Mouse (Mus musculus) CH12.LX (cell line): ENCODE measurements at regions not wholly inside any gene's neighbourhood (a gene's known extent, or its start where the extent isn't known, plus 50 kb on each side); places are given as distances from the start of the nearest gene placed in this dataset.

Experiments used
- DNase-seq: peaks from one replicate; pipeline ENCODE4 v3.0.0-alpha.2; 2013; ENCODE audit errors: extremely low read depth
- H3K27ac ChIP-seq: 2 replicates; pipeline ENCODE4 v1.5.1; 2012; ENCODE audit warnings: low read depth, mild to moderate bottlenecking, control low read depth, moderate library complexity; ENCODE audit not compliant: insufficient read depth
- H3K27me3 ChIP-seq: replicated peaks from 2 replicates; pipeline ENCODE3; 2012; ENCODE audit warnings: inconsistent platforms
- H3K36me3 ChIP-seq, 2 experiments: replicated peaks in 1 of 2; 2 replicates each; pipeline versions ENCODE3 to v1.6.1; 2012; ENCODE audit warnings: inconsistent platforms in 1 of 2, low read length in 1 of 2, mild to moderate bottlenecking in 1 of 2, mixed read lengths in 1 of 2, moderate library complexity in 1 of 2; ENCODE audit not compliant: control insufficient read depth in 1 of 2, insufficient read depth in 1 of 2
- H3K4me1 ChIP-seq, 2 experiments: 2 replicates each; pipeline ENCODE4 v1.6.1; 2012; ENCODE audit warnings: inconsistent platforms in 1 of 2, moderate library complexity in 1 of 2; ENCODE audit not compliant: insufficient read depth in 2 of 2, control insufficient read depth in 1 of 2
- H3K4me2 ChIP-seq: 2 replicates; pipeline ENCODE4 v1.6.1; 2012; ENCODE audit warnings: low read depth, mild to moderate bottlenecking, control low read depth; ENCODE audit not compliant: poor library complexity, insufficient read depth, severe bottlenecking
- H3K4me3 ChIP-seq, 3 experiments: fragments of 150-350 bp in 1 of 3; sonication (generic) in 1 of 3; replicated peaks in 1 of 3; 2 replicates each; pipeline versions ENCODE3 to v1.5.1; 2011 to 2012; ENCODE audit warnings: low read depth in 2 of 3, low read length in 2 of 3, mild to moderate bottlenecking in 2 of 3, moderate library complexity in 2 of 3, control low read depth in 1 of 3, improper control_type of control experiment in 1 of 3, inconsistent platforms in 1 of 3, mixed read lengths in 1 of 3; ENCODE audit not compliant: poor library complexity in 1 of 3
- H3K79me2 ChIP-seq: replicated peaks from 2 replicates; pipeline ENCODE4 v1.6.1; 2012; ENCODE audit warnings: mild to moderate bottlenecking, moderate library complexity; ENCODE audit not compliant: control insufficient read depth, poor library complexity, insufficient read depth, severe bottlenecking; ENCODE audit errors: extremely low read depth
- H3K9ac ChIP-seq: 2 replicates; pipeline ENCODE4 v1.6.1; 2012; ENCODE audit warnings: low read depth, mild to moderate bottlenecking, control low read depth, moderate library complexity; ENCODE audit not compliant: insufficient read depth
- H3K9me3 ChIP-seq: replicated peaks from 2 replicates; pipeline ENCODE3; 2012; ENCODE audit warnings: low read length, inconsistent platforms, mixed read lengths
- E2F4 ChIP-seq: IDR thresholded peaks from 2 replicates; pipeline ENCODE4 v1.6.1; 2011; ENCODE audit warnings: low read depth, low read length, improper control_type of control experiment; ENCODE audit not compliant: insufficient replicate concordance
- ELF1 ChIP-seq: IDR thresholded peaks from 2 replicates; pipeline ENCODE4 v1.6.1; 2014; ENCODE audit warnings: low read depth, mild to moderate bottlenecking, inconsistent platforms, low read length, improper control_type of control experiment
- EP300 ChIP-seq: IDR thresholded peaks from 2 replicates; pipeline ENCODE4 v1.6.1; 2011; ENCODE audit warnings: low read length, improper control_type of control experiment
- ETS1 ChIP-seq: conservative IDR thresholded peaks from 2 replicates; pipeline ENCODE4 v1.6.1; 2012; ENCODE audit warnings: low read depth, mild to moderate bottlenecking, inconsistent platforms, low read length, improper control_type of control experiment, moderate library complexity
- GABPA ChIP-seq: IDR thresholded peaks from 2 replicates; pipeline ENCODE4 v1.6.1; 2012; ENCODE audit warnings: low read depth, low read length, improper control_type of control experiment, inconsistent platforms; ENCODE audit not compliant: insufficient replicate concordance
- KAT2A ChIP-seq: IDR thresholded peaks from 2 replicates; pipeline ENCODE4 v1.6.1; 2012; ENCODE audit warnings: low read length, improper control_type of control experiment, inconsistent platforms; ENCODE audit not compliant: insufficient replicate concordance
- NELFE ChIP-seq: IDR thresholded peaks from 2 replicates; pipeline ENCODE4 v1.6.1; 2011; ENCODE audit warnings: low read depth, low read length, improper control_type of control experiment
- POLR2A ChIP-seq: IDR thresholded peaks from 2 replicates; pipeline ENCODE4 v1.6.1; 2011; ENCODE audit warnings: low read depth, mild to moderate bottlenecking, improper control_type of control experiment, low read length
- POLR2AphosphoS2 ChIP-seq: IDR thresholded peaks from 2 replicates; pipeline ENCODE4 v1.6.1; 2011; ENCODE audit warnings: low read depth, low read length, improper control_type of control experiment
- TBP ChIP-seq: conservative IDR thresholded peaks from 2 replicates; pipeline ENCODE4 v1.6.1; 2011; ENCODE audit warnings: low read depth, low read length, improper control_type of control experiment
- TCF12 ChIP-seq: IDR thresholded peaks from 2 replicates; pipeline ENCODE4 v1.6.1; 2014; ENCODE audit warnings: low read depth, mild to moderate bottlenecking, inconsistent platforms, low read length, improper control_type of control experiment
- UBTF ChIP-seq: IDR thresholded peaks from 2 replicates; pipeline ENCODE4 v1.6.1; 2012; ENCODE audit warnings: low read depth, mild to moderate bottlenecking, inconsistent platforms, low read length, improper control_type of control experiment, moderate library complexity
- USF1 ChIP-seq: IDR thresholded peaks from 2 replicates; pipeline ENCODE4 v1.6.1; 2014; ENCODE audit warnings: low read depth, mild to moderate bottlenecking, inconsistent platforms, low read length, improper control_type of control experiment
- USF2 ChIP-seq: conservative IDR thresholded peaks from 2 replicates; pipeline ENCODE4 v1.6.1; 2011; ENCODE audit warnings: low read depth, low read length, improper control_type of control experiment
- ZNF384 ChIP-seq: IDR thresholded peaks from 2 replicates; pipeline ENCODE4 v1.6.1; 2012; ENCODE audit warnings: low read depth, low read length, improper control_type of control experiment, inconsistent platforms
- dilution Hi-C: fragments of 300-500 bp; cut with MboI; formaldehyde crosslinking; loops from 2 replicates; pipeline ENCODE4 v1.14.3; 2020; ENCODE audit warnings: low sequenced_read_pairs; ENCODE audit not compliant: extremely low pct_unique_long_range_greater_than_20kb, extremely low pct_ligation_motif_present
- in situ Hi-C: fragments of 300-500 bp; cut with MboI; formaldehyde crosslinking; loops from 3 replicates; pipeline ENCODE4 v1.14.3; 2019; ENCODE audit warnings: low sequenced_read_pairs, low pct_ligation_motif_present, low pct_unique_long_range_greater_than_20kb, mixed read lengths

- H3K4me3 ChIP-seq: no peak overlapping the region
- H3K4me2 ChIP-seq: no peak overlapping the region
- in situ Hi-C loops (no loop called here), dilution Hi-C loops (no loop called here)
- H3K79me2 ChIP-seq: no peaks in the 10 kb centered on the region
- no peak overlapping the region for H3K9ac ChIP-seq
- H3K9me3 ChIP-seq: no peaks in the 10 kb centered on the region
- H3K27ac ChIP-seq: no peak overlapping the region
- DNase-seq: no peak
- TF ChIP-seq ELF1 (no peak), POLR2A (no peak), NELFE (no peak), USF1 (no peak), ETS1 (no peak), TBP (no peak), ZNF384 (no peak)
- no peaks in the 10 kb centered on the region for H3K27me3 ChIP-seq
- H3K4me1 ChIP-seq: no peaks in the 10 kb centered on the region
- no peaks in the 10 kb centered on the region for H3K36me3 ChIP-seq
Observed at GRCm38 (mm10) chr4:47691207-47691606, 216.7 kb downstream of the Sec61b start.

DNA sequence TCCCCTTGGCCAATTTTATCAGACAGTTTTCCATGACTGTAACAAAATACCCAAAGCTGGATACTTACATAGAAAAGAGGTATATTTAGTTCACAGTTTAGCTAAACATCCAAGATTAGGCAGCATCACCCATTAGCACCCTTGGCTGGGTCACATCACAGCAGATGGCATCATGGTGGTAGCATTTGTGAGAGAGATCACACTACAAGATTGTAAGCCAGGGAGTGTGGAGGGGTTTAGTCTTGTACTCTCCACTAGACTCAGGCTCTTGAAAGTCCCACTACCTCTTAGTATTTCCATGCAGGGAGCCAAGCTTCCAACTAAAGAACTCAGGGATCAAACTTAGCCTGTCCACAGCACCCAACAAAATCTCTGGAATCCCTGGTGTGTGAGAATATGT is 218.2 kb downstream of the Sec61b start:
- Histone ChIP-seq H3K4me2 (no peak overlapping the region), H3K27ac (no peak overlapping the region), H3K9ac (no peak overlapping the region), H3K79me2 (no peaks in the 10 kb centered on the region), H3K27me3 (no peaks in the 10 kb centered on the region), H3K4me3 (no peak overlapping the region), H3K9me3 (no peaks in the 10 kb centered on the region), H3K4me1 (no peaks in the 10 kb centered on the region), H3K36me3 (no peaks in the 10 kb centered on the region)
- TF ChIP-seq GABPA (no peak), UBTF (no peak), USF2 (no peak)
- dilution Hi-C loops: no loop called here
- no peak for DNase-seq
- in situ Hi-C loops: no loop called here

- TF ChIP-seq TCF12 (no peak), EP300 (no peak), E2F4 (no peak), POLR2A (no peak), POLR2AphosphoS2 (no peak), KAT2A (no peak)
Observed at GRCm38 (mm10) chr4:47693221-47693620, 218.8 kb downstream of the Sec61b start.

More at GRCm38 (mm10) chr4:47693221-47693620, 218.8 kb downstream of the Sec61b start:
- H3K27ac ChIP-seq: no peak overlapping the region
- H3K9me3 ChIP-seq: no peaks in the 10 kb centered on the region
- no peak overlapping the region for H3K9ac ChIP-seq
- in situ Hi-C loops: no loop called here
- dilution Hi-C loops: no loop called here
- H3K4me2 ChIP-seq: no peak overlapping the region
- H3K79me2 ChIP-seq: no peaks in the 10 kb centered on the region
- H3K36me3 ChIP-seq: no peaks in the 10 kb centered on the region
- DNase-seq: no peak
- H3K4me1 ChIP-seq: no peaks in the 10 kb centered on the region
- no peaks in the 10 kb centered on the region for H3K27me3 ChIP-seq
- H3K4me3 ChIP-seq: no peak overlapping the region
